Mouse (Mus musculus): ENCODE measurements around the gene C330007P06Rik. TPM values are rescaled to one million over a fixed set of nuclear protein-coding genes. Genes with fewer than 3 reads are reported as not detected.

The C330007P06Rik gene
- total RNA-seq, 2 experiments from 2014 or later, result 25.6 to 26.5 TPM

- DNase-seq, result peak; percentile 63
Measured at GRCm38 (mm10) chrX:36839391-36839790, 34.5 kb downstream of the C330007P06Rik start.

GRCm38 (mm10) chrX:36837069-36837676 lies 36.7 kb downstream of the C330007P06Rik start:
- no peak for DNase-seq
- intact Hi-C loops (cut with DNase I), result no loop called here

More at GRCm38 (mm10) chrX:36839391-36839790, 34.5 kb downstream of the C330007P06Rik start:
- intact Hi-C loops (cut with DNase I), result no loop called here

- intact Hi-C loops (cut with DNase I), result no loop called here
- DNase-seq, result peak; percentile 77
Measured at GRCm38 (mm10) chrX:36833397-36834084, 40.4 kb downstream of the C330007P06Rik start.

- intact Hi-C loops (cut with DNase I), result no loop called here
- no peak for DNase-seq
Measured at GRCm38 (mm10) chrX:36831632-36832031, 42.3 kb downstream of the C330007P06Rik start.

- intact Hi-C loops (cut with DNase I), result no loop called here
- peak; percentile 50 for DNase-seq
Measured at GRCm38 (mm10) chrX:36830271-36830670, 43.6 kb downstream of the C330007P06Rik start.

GRCm38 (mm10) chrX:36826873-36827272 lies 47.0 kb downstream of the C330007P06Rik start:
- intact Hi-C loops (cut with DNase I), result no loop called here
- no peak for DNase-seq

- no peak for DNase-seq
- intact Hi-C loops (cut with DNase I), result no loop called here
Measured at GRCm38 (mm10) chrX:36825032-36825431, 48.9 kb downstream of the C330007P06Rik start.

- intact Hi-C loops (cut with DNase I), result no loop called here
- no peak for DNase-seq
Measured at GRCm38 (mm10) chrX:36823932-36824711, 49.8 kb downstream of the C330007P06Rik start.

GRCm38 (mm10) chrX:36820201-36820600 lies 53.7 kb downstream of the C330007P06Rik start:
- intact Hi-C loops (cut with DNase I), result no loop called here
- peak; percentile 36 for DNase-seq

GRCm38 (mm10) chrX:36819575-36819974 lies 54.3 kb downstream of the C330007P06Rik start:
- intact Hi-C loops (cut with DNase I), result no loop called here

GRCm38 (mm10) chrX:36816953-36817441 lies 56.9 kb downstream of the C330007P06Rik start:
- peak; percentile 55 for DNase-seq
- intact Hi-C loops (cut with DNase I), result no loop called here

More at GRCm38 (mm10) chrX:36819575-36819974, 54.3 kb downstream of the C330007P06Rik start:
- no peak for DNase-seq

GRCm38 (mm10) chrX:36816368-36816899 lies 57.5 kb downstream of the C330007P06Rik start:
- intact Hi-C loops (cut with DNase I), result no loop called here
- DNase-seq, result no peak

- no peak for DNase-seq
- intact Hi-C loops (cut with DNase I), result no loop called here
Measured at GRCm38 (mm10) chrX:36815439-36815838, 58.5 kb downstream of the C330007P06Rik start.

GRCm38 (mm10) chrX:36815022-36815421 lies 58.9 kb downstream of the C330007P06Rik start:
- DNase-seq, result no peak
- intact Hi-C loops (cut with DNase I), result no loop called here

GRCm38 (mm10) chrX:36814161-36814836 lies 59.6 kb downstream of the C330007P06Rik start:
- DNase-seq, result no peak
- intact Hi-C loops (cut with DNase I), result no loop called here

- intact Hi-C loops (cut with DNase I), result no loop called here
- DNase-seq, result peak; percentile 39
Measured at GRCm38 (mm10) chrX:36811377-36811776, 62.5 kb downstream of the C330007P06Rik start.

GRCm38 (mm10) chrX:36808318-36808683 lies 65.6 kb downstream of the C330007P06Rik start:
- no peak for DNase-seq
- intact Hi-C loops (cut with DNase I), result no loop called here

GRCm38 (mm10) chrX:36807360-36808317 lies 66.3 kb downstream of the C330007P06Rik start:
- intact Hi-C loops (cut with DNase I), result no loop called here
- DNase-seq, result peak; percentile 90

All from left cerebral cortex, postnatal 4 days (tissue).